Mouse (Mus musculus) kidney, embryonic 14.5 days (tissue): ENCODE measurements around the gene Dmrtc2. TPM values are rescaled to one million over a fixed set of nuclear protein-coding genes. Genes with fewer than 3 reads are reported as not detected.

Experiments
- polyA plus RNA-seq: library from polyadenylated mRNA; unstranded; fragments of >200 nt; fragmentation: Nextera tagmentation; extraction: Ambion mirVana; gene quantifications from 2 replicates; pipeline ENCODE4 v1.2.1, GENCODE M21; 2014

Dmrtc2 gene
- polyA plus RNA-seq, 1 experiment from 2014 or later, result not detected

Other genes with a start within 250 kb of the Dmrtc2 start
- 0.27 and 0.76 TPM in 2 replicates for gene Lypd3, start 233.5 kb upstream of the Dmrtc2 start, polyA plus RNA-seq
- gene Tex101, start 193.4 kb upstream of the Dmrtc2 start, polyA plus RNA-seq, result not detected in 2 replicates
- gene BC049730, start 160.8 kb upstream of the Dmrtc2 start, polyA plus RNA-seq, result not detected in 2 replicates
- gene Gm4763, start 143.1 kb upstream of the Dmrtc2 start, polyA plus RNA-seq, result not detected in 2 replicates
- gene Cd177, start 109.7 kb upstream of the Dmrtc2 start, polyA plus RNA-seq, result 0.24 and 0.36 TPM in 2 replicates
- 0.39 and 0.41 TPM in 2 replicates for gene Ceacam10, start 92.9 kb upstream of the Dmrtc2 start, polyA plus RNA-seq
- 18.8 and 22.4 TPM in 2 replicates for gene Gm9844, start 7.8 kb upstream of the Dmrtc2 start, polyA plus RNA-seq
- gene Lypd4, start 116 bp upstream of the Dmrtc2 start, polyA plus RNA-seq, result not detected in 2 replicates
- gene Rps19, start 14.3 kb downstream of the Dmrtc2 start, polyA plus RNA-seq, result 2,731 and 3,572 TPM in 2 replicates
- gene Cd79a, start 27.3 kb downstream of the Dmrtc2 start, polyA plus RNA-seq, result 1.5 and 1.6 TPM in 2 replicates
- gene Arhgef1, start 32.9 kb downstream of the Dmrtc2 start, polyA plus RNA-seq, result 67.5 and 91.2 TPM in 2 replicates
- gene Gm4881, start 74.4 kb downstream of the Dmrtc2 start, polyA plus RNA-seq, result not detected in 2 replicates
- gene Rabac1, start 102.7 kb downstream of the Dmrtc2 start, polyA plus RNA-seq, result 129 and 144 TPM in 2 replicates
- 0.27 and 0.68 TPM in 2 replicates for gene Atp1a3, start 135.9 kb downstream of the Dmrtc2 start, polyA plus RNA-seq
- 13.2 and 14.2 TPM in 2 replicates for gene Grik5, start 202.3 kb downstream of the Dmrtc2 start, polyA plus RNA-seq
- 21.9 and 33.4 TPM in 2 replicates for gene Zfp574, start 202.5 kb downstream of the Dmrtc2 start, polyA plus RNA-seq